Mouse (Mus musculus): ENCODE data around the gene Ensa.
"Not testable (repeated sequence)": the region's sequence is repeated elsewhere in the genome, so short reads cannot be mapped to it uniquely, and the experiment has no call there.

DNA sequence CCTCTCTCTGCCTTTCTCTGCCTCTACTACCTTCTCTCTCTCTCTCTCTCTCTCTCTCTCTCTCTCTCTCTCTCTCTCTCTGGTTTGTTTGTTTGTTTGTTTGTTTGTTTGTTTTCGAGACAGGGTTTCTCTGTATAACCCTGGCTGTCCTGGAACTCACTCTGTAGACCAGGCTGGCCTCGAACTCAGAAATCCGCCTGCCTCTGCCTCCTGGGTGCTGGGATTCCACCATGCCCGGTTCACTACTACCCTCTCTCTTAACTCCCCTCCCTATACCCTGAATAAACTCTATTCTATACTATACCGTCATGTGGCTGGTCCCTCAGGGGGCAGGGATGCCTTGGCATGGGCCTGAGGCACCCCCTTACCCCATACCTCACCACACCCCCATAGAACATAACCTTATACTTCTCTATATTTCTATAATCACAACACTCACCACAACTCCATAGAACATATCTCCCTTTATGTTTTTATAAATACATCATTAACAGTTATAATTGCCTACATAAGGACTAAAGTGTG, 740 bp upstream of the Ensa start:
- TF ChIP-seq CTCF (IDR thresholded peaks at IDR 0.05); POLR2A (IDR thresholded peaks at IDR 0.05; ENCODE audit: insufficient read depth, low read depth, low read length): not testable (repeated sequence)

All from heart, adult 2 months (tissue).